Mouse (Mus musculus) layer of hippocampus, postnatal 36 days (tissue): ENCODE measurements around the gene Lss. TPM values are rescaled to one million over a fixed set of nuclear protein-coding genes. Genes with fewer than 3 reads are reported as not detected.
A peak's percentile ranks its signal among the peaks of the same experiment; 100 is the strongest.

Experiments used
- DNase-seq, 2 experiments: peaks; one replicate each; pipeline ENCODE4 v3.0.0; 2022
- total RNA-seq, 2 experiments: library from RNA; stranded (reverse); gene quantifications; 2 replicates each; pipeline ENCODE4 v1.2.3; 2021

Lss gene
- 10 to 100 TPM; 35.6 to 37.8 TPM for total RNA-seq

DNA sequence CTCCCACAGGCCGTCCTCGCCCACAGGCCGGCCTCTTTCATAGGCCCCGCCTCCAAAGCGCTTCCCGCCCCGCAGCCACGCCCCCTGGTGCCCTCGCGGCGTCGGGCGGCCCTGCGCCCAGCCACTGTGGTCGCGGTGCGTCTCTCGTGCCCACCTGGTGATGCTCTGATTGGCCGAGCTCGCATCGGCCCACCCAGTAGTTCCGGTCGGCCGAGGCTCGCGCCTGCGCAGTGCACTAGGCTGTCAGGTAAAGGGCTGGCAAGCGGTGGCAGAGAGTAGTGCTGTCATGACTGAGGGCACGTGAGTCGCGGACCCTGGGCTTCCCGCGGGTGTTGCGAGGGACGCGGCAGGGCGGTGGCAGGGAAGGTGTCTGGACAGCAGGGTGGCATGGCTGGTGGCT, at the start of gene Lss:
TSS of gene Lss (plus strand) at position 214 of the 400 bp plus-strand sequence.
- peak; percentile 96 to 97 for DNase-seq

DNA sequence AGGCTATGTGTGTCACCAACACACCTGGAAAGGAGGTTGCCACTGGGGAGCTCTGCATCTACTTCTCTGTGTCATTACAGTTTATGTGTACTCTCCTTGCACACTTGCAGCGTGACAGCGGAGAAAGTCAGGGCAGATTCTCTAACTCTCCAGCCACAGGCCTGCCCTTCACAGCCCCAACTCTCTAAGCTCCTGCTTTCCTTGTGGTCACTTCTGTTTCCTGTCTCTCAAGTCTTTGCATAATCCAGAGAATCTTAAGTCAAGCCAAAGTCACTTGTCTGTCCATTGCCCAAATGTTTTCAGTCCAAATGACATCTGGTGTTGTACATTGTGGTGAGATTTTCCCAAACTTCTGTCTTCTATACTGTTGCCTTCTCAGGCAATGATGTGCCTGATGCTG, 45.1 kb upstream of the Lss start:
- no peak for DNase-seq

DNA sequence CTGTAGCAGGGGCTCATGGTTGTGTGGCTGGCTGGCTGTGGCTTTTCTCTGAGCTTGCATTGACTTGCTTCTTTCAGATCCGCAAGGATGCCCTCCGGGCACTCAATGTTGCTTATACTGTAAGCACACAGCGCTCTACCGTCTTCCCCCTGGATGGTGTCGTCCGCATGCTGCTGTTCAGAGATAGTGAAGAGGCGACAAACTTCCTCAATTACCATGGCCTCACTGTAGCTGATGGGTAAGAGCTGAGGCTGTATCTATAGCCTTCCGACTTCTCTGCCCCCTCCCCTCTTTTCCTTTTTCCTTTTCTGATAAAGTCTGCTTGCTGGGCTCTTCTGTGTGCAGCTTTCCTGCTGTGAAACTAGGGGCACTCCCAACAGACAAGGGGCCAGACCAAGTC, 43.1 kb upstream of the Lss start:
- no peak for DNase-seq

DNA sequence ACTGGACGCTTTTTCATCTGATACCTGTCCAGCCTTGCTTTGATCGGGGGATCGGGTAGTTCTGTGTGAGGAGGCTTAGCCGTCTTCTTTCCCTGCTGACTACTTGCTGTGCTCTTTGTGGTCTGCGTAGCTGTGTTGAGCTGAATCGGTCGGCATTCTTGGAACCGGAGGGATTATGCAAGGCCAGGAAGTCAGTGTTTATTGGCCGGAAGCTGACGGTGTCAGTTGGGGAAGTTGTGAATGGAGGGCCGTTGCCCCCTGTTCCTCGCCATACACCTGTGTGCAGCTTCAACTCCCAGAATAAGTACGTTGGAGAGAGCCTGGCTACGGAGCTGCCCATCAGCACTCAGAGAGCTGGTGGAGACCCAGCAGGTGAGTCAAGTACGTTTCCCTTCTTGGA, 42.2 kb upstream of the Lss start:
- DNase-seq: no peak

DNA sequence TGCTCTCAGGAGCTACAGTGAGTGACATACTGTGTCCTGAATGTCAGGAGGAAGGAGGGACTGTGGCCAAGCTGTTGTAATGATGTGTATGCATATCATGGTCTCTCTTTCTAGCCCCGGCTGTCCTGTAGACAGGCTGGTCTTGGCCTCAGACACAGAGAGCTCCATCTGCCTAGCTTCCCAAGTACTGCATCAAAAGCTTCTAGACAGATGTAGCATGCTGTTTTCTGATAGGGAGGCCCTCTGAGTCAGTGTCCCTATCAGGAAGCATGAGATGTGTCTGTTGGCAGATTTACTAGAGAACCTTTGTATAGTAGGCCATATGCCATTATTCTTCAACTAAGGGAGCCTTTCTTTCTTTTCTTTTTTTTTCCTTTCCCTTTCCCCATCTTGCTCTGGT, 37.9 kb upstream of the Lss start:
- no peak for DNase-seq

DNA sequence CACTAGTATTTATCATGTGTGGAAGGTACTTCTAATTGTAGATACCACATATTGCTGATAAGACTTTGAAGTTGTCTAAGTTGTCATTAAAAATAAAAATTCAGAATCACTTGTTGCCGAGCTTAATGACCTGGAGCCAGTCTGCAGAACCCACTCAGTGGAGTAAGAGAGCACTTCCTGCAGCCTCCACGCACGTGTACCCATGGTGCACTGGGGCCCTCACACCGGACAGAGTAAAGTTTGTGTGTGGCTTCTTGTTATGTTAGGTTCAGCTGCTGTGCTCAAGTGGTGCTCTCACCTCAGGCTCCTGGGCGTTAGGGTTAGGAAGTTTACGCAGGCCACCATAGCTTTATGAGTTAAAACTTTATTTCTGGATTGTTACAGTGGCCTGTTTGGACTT, 35.9 kb upstream of the Lss start:
- no peak for DNase-seq

DNA sequence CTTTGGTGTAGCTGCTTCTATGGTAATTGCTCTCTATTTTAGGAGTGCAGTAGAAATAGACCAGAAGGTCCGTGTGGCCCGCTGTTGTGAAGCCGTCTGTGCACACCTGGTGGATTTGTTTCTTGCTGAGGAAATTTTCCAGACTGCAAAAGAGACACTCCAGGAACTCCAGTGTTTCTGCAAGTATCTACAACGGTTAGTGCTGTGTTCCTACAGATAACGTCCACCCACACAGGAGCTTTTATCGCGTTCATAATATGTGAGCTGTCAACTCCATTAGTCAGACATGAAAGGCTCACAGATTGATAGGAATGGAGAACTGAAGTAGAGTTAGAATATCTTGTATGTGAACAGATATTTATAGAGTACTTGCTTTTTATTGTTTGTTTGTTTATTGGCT, 35.0 kb upstream of the Lss start:
- no peak for DNase-seq

DNA sequence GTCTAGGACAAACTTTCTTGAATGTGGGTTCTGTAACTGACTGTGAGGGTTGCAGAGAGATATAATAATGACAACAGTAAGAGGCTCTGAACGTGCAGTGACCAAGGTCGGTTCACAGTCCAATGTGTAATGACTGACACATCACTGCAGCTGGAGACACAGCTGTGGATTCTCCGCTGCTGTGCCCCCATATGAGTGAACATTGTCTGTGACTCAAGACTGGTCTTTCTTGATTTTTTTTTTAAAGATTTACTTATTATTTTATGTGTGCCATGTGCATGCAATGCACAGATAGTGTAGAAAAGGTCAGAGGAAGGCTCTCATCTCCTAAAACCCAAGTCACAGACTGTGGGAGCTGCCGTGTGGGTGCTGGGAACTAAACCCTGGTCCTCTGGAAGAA, 33.9 kb upstream of the Lss start:
- DNase-seq: no peak

DNA sequence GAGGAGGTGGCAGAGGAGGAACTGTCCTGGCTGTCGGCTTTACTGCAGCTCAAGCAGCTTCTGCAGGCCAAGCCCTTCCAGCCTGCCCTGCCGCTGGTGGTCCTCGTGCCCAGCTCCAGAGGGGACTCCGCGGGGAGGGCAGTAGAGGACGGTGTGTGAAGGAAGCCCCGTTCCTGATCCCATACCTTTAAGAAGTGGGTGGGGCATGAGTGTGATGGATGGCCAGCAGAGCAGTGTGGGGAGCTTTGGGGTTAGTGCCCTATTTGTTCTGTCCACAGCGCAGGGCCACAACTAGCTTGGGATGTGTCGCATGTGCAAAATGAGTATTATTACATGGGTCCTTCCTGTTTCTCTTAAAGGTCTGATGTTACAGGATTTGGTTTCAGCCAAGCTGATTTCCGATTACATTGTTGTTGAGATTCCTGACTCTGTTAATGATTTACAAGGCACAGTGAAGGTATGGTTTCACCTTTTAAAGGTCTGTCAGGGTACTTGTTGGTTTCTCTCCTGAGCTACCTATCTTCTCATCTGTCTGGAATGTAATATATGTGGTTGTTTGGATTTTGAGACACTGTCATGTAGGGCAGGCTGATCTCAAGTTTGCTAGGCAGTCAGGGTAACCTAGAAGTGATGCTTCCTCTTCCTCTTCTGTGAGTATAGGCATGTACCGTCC, 27.0 kb upstream of the Lss start:
- no peak for DNase-seq

DNA sequence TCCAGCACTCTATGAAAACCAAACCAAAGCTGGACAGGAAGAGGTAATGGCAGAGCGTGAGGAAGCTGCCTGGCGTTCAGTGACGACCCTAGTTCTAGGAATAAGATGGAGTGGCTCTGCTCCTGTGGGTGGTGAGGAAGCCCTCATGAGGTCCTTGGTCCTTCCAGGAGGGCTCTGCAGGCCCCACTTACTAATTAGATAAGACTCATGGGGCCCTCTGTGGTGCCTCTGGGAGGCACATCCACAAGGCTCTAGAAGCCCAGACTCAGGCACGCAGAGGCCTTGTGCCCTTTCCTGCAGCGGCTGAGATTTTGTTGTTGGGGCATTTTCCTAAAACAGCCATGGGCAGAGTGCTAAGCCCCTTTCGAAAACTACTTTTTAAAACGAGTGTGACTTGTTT, 25.5 kb upstream of the Lss start:
- no peak for DNase-seq

DNA sequence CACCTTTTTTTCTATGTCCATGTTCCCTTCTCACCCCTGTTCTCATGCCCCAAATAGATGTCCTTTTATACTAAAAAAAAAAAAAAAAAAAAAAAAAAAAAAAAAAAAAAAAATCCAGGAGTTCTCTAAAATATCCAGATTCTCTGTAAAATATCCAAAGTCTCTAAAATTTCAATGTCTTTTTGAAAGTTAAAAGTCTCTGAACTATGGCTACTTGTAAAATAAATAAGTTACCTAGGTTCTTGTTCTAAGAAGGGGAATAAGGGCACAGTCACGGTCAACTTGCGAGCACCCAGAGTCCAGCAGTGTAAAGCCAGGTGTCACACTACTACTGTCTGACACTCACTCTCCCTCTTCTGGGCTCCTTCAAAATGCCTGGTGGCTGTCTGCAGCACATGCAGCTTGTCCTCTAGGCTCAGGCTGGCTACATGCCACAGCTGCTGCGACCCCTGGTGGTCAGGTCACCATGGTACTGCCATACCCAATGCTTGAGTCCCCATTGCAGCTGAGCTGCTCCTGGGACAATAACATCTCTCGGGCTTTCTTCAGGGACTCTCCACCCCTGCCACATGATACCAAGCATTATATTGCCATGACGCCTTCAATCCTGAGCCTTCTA, 18.3 kb upstream of the Lss start:
- peak; percentile 18 to 27 for DNase-seq

DNA sequence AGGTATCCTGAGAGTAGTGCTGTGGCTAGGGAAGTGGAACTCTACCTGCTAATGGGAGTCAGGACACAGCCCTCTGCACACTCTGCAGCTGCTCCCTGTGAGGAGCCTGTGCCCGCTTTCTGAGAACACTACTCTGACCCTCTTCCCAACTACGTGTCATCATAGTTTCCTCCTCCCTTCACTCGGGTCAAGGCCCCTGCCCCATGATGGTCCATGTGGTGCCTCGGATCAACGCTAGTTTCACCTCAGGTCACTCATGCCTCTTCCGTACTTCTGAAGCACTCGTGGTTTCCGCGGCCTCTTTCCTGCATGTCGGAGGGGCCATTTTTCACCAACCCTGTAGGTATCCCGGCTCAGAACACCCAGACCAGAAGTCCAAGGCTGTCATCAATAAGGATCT, 466 bp upstream of the Lss start:
- DNase-seq: no peak

DNA sequence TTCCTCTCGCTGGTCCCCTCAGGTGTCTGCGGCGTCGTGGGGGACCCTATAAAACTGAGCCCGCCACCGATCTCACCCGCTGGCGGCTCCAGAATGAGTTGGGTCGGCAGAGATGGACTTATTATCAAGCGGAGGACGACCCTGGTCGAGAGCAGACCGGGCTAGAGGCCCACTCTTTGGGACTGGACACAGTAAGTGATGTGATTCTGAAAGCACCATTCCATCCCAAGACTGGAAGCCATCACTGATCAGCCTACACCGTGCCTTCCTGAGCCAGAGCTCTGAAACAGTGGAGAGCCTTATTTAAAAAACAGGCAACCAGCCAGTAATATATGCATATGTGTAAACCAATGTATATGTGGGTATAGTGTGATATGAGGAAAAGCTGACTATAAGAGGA, 440 bp downstream of the Lss start:
- DNase-seq: no peak

DNA sequence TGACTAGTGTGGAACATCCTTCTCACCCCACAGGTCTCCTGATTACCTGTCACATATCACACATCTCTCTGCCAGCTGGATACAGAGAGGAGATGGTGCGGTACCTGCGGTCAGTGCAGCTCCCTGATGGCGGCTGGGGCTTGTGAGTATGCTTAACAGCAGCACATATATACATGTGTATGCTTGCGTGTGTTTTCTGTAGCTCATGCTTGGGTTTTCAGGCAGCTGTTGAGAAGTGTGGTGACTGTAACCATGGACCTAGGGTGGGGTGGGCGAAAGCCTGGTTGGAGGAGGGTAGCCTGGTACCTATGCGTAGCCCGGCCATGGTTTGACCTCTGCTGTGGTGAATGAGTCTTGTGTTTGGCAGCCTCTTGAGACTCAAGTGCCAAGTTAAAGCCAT, 4.1 kb downstream of the Lss start:
- no peak for DNase-seq

DNA sequence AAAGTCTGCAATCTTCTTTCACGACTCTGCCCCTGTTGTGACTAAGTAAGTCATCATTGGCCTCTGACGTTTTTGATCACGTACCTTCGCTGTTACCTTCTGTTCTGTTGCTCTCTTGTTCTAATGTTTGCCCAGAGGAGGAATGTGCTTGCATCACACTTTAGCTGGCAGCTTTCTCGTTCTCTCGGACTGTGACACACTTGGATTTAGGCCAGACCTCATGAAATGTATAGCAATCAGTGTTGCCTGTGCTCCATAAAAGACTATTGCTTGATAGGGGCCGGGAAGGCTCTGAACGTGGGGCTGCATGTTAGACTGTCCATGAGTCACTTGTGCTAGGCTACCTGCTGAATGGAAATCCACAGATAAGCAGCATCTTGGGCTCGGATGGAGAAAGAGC, 6.2 kb downstream of the Lss start:
- no peak for DNase-seq

DNA sequence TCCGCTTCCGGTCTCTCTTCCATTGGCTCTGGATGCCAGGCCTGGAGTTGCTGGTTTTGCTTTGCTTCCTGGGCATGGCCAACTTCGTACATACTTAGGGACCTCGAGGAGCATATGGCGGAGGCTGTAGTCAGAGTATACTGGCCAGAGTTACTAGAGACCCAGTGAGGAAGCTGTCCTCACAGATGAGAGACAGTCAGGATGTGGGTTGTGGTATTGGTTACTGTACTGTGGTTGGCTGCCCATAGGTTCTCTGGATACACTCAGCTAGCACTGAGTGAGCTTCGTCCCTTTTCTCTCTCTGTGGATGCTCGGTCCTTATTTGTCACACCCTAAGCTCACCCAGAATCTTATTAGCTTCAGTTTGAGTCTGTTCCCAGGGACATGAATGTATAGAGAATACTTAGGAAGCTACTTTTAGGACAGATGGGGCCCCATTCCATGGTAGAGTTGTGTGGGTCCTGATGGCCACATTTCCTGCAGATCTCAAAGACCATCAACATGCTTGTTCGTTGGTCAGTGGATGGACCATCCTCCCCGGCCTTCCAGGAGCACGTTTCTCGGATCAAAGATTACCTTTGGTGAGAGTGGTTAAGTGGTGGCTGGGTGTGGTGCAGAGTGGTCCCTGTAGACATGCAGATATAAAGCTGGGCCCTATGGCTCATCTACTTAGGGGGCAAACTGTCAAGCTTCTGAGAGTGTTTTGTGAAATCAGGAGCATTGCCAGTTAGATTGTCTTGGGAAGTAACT, 10.1 kb downstream of the Lss start:
- no peak for DNase-seq

DNA sequence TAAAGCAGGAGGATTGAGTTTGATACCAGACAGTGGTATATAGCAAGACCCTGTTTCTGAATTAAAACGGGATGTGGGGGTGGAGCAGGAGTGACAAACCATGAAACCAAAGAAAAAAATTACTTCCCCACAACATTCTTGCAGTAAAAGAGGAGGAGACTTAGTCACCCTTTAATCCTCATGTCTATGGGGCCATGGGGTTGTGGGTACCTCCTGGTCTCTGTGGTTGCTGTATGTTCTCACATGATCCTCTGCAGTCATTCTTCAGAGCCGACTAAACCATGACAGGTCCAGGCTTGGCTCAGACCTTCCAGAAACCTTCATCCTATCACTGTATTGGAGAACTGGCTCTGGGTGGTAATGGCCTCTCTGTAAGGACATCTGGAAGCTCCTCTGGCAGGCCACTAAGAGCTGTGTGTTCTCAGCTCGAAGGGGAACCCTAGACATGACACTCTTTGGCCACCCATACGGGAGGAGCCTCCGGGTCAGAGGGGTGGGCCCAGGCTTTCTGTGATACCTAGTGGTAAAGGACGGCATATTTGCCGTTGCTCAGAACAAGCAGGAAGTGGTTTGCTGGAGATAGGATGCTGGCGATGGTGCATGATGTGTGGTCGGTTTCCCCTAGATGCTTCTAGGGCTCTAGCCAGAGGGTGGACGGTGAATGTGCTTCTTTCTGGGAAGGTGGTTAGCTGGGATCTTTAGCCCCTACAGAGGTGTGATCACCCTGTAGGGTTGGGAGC, 11.4 kb downstream of the Lss start:
- no peak for DNase-seq

DNA sequence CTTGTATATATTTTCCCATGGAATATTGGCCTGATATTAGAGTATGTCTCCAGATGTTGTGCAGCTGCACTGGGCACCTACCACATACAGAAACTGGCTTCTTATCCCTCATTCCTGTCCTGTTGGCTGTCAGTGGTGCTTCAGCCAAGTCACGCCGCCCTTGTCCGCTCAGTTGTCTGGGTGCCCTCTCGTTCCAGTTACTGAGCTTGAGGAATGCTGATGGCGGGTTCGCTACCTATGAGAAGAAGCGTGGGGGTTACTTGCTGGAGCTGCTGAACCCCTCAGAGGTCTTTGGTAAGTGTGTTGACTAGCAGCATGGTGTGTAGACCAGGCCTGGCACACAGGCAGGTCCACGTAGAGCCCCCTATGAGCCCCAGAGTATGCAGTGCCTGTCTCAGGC, 15.2 kb downstream of the Lss start:
- DNase-seq: no peak

DNA sequence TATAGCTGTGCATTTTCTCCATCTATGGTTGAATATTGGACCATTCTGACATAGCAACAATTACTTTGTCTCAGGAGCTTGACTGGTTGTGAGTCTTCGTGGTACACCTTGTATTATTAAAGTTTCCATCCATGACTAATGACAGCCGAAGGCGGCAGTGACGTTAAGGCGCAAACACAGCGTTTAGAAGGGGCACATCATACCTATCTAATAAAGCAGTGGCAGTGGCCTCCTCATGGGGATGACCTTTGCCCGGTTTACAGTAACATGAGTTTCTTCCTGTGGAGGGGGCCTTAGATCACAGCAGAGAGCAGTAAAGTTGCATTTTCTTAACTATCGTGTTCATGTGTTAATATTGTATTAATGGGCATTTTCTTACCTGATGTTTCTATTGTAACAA, 16.8 kb downstream of the Lss start:
- DNase-seq: no peak

DNA sequence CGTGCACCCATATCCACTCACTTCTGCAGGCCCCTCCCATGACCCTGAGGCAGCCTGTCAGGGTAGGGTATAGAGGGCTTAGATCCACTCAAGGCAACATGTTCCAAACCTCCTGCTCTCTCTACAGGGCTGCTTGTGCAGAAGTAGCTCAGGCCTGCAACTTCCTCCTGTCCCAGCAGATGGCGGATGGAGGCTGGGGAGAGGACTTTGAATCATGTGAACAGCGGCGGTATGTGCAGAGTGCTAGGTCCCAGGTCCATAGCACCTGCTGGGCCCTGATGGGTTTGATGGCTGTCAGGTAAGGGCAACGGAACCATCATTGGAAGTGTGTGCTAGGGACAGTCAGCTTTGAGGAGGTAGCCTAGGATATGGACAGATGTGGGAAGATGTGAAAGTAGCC, 19.1 kb downstream of the Lss start:
- DNase-seq: no peak

DNA sequence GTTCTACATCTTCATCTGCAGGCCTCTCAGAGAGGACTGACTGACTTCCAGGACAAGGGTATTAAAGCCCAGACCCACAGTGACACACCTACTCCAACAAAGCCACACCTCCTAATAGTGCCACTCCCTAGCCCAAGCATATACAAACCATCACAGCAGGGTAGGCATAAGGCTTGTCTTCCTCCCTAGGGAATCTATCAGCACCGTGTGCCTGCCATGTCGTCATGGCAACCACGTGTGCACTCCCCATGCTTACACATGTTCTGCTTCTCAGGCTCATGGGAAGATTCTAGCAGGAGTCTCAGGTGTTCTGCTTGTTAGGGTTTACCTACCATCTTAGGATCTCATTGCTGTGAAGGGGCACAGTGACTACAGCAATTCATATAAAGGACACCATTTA, 20.2 kb downstream of the Lss start:
- no peak for DNase-seq

DNA sequence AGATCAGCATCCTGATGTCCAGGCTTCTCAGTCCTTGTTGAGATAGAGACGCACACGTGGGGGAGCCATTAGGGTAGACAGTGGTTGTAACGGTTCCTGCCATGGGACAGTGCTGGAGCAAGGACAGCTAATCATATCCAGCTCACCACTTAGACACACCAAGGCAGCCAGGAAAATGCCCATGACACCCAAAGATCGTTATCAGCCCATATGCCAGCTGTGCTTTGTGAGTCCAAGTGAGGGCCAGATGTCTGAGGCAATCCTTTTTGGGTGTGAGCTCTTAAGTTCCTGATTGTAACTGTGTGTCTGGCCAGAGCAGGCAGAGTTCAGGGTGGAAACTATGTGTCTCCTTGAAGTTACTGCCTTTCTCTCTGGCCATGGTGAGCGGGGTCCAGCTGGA, 22.7 kb downstream of the Lss start:
- no peak for DNase-seq

DNA sequence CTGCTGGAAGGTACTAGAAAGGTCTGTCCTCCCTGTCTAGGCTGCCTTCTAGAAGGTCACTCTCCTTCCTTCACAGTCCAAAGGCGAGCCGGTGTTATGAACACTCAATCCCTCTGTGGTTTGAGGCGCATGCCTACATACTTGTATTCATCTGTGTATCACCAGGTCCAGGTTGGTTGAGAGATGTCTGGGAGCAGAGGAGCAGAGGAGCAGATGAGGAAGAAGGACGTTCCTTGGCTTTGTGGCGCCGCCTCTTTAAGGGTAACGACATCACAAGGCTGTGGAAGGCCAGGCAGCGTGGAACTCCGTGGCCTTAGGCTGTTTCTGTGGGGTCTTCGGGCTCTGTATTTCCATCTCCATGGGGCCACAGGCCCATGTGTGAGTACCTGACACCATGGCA, 30.6 kb downstream of the Lss start, which contains the start of gene Spatc1l:
TSS of gene Spatc1l (plus strand) at position 301 of the 400 bp plus-strand sequence.
- DNase-seq: no peak
